Mouse (Mus musculus): ENCODE data around the gene Serpine2. TPM values are rescaled to one million over a fixed set of nuclear protein-coding genes. Genes with fewer than 3 reads are reported as not detected.

Serpine2 gene
- polyA plus RNA-seq, 1 experiment from 2014 or later, result 287 TPM

DNA sequence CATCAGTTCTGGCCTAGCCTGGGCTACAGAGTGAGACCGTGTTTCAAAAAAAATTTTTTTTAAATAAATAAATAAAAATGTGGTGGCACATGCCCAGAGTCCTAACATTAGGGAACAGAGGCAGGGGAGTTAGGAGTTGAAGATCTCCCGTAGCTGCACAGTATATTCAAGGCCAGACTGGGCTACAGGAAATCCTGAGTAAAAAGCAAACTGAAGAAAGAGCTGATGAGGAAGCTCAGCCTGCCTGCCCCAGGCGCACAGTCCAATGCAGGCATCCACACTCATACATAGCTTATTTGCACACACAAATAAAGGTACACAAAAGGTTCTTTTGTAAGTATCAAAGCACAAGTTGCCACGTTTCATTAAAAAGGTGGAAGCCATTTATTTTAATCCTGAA lies 103.4 kb downstream of the Serpine2 start:
- Histone ChIP-seq H3K4me1 (ENCODE audit: control insufficient read depth, insufficient read depth, low read length) (peaks cover 6% of the 10 kb centered on the region; the same call in 1 of the 2 replicates), H3K9me3 (ENCODE audit: control insufficient read depth, low read length) (no peaks in the 10 kb centered on the region), H3K36me3 (ENCODE audit: control insufficient read depth, insufficient read depth, low read length) (no peaks in the 10 kb centered on the region), H3K4me2 (ENCODE audit: low read depth, low read length) (no peak overlapping the region), H3K27ac (replicated peaks; ENCODE audit: low read depth, low read length) (no peak overlapping the region; the same call in 1 of the 2 replicates), H3K27me3 (replicated peaks; ENCODE audit: control insufficient read depth, insufficient read depth, low read length) (no peaks in the 10 kb centered on the region), H3K4me3 (ENCODE audit: low read depth, low read length) (no peak overlapping the region), H3K9ac (ENCODE audit: low read depth, low read length) (no peak overlapping the region)
- ATAC-seq (ENCODE audit: low read depth), result no peak
- 66% methylated on average over 4 of the region's 4 CpGs for WGBS
- DNase-seq (ENCODE audit: low spot score), result no peak

- H3K27me3 ChIP-seq (replicated peaks; ENCODE audit: control insufficient read depth, insufficient read depth, low read length), result no peaks in the 10 kb centered on the region
- H3K36me3 ChIP-seq (ENCODE audit: control insufficient read depth, insufficient read depth, low read length), result no peaks in the 10 kb centered on the region
- DNase-seq (ENCODE audit: low spot score) (no peak), ATAC-seq (ENCODE audit: low read depth) (no peak)
- no peak overlapping the region for H3K9ac ChIP-seq (ENCODE audit: low read depth, low read length)
- H3K9me3 ChIP-seq (ENCODE audit: control insufficient read depth, low read length), result no peaks in the 10 kb centered on the region
- H3K27ac ChIP-seq (replicated peaks; ENCODE audit: low read depth, low read length), result no peak overlapping the region
- WGBS, result 63% methylated on average over 7 of the region's 7 CpGs
- H3K4me2 ChIP-seq (ENCODE audit: low read depth, low read length), result no peak overlapping the region
- H3K4me3 ChIP-seq (ENCODE audit: low read depth, low read length), result no peak overlapping the region
- peaks cover 6% of the 10 kb centered on the region; the same call in 1 of the 2 replicates for H3K4me1 ChIP-seq (ENCODE audit: control insufficient read depth, insufficient read depth, low read length)
Observed at GRCm38 (mm10) chr1:79757161-79757560, 103.8 kb downstream of the Serpine2 start.

- no peaks in the 10 kb centered on the region for H3K27me3 ChIP-seq (replicated peaks; ENCODE audit: control insufficient read depth, insufficient read depth, low read length)
- ATAC-seq (ENCODE audit: low read depth) (no peak), DNase-seq (ENCODE audit: low spot score) (no peak)
- H3K4me2 ChIP-seq (ENCODE audit: low read depth, low read length), result no peak overlapping the region
- WGBS, result 88% methylated on average over 5 of the region's 5 CpGs
- no peaks in the 10 kb centered on the region for H3K36me3 ChIP-seq (ENCODE audit: control insufficient read depth, insufficient read depth, low read length)
- no peak overlapping the region for H3K27ac ChIP-seq (replicated peaks; ENCODE audit: low read depth, low read length)
- no peak overlapping the region for H3K4me3 ChIP-seq (ENCODE audit: low read depth, low read length)
- H3K9ac ChIP-seq (ENCODE audit: low read depth, low read length), result no peak overlapping the region
- H3K4me1 ChIP-seq (ENCODE audit: control insufficient read depth, insufficient read depth, low read length), result peaks cover 8% of the 10 kb centered on the region; the same call in 1 of the 2 replicates
- H3K9me3 ChIP-seq (ENCODE audit: control insufficient read depth, low read length), result no peaks in the 10 kb centered on the region
Observed at GRCm38 (mm10) chr1:79756417-79756816, 104.6 kb downstream of the Serpine2 start.

DNA sequence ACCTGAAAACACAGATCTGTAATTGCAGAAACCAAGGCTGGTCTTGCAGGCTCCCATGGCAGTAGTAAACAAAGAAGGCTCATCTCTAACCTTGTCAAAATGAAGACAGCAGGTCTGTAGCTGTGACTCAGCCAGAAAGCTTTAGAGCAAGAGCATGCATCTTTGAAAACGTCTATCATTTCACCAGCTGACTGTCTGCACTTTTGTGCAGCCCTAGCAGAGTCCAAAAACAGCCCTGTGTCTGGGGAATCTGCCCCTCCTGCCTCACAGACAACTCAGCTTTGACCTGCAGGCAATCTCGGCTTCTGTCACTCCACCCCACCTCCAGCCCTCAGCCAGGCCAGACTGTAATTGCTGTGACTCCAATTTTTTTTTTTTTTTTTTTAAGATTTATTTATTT lies 105.6 kb downstream of the Serpine2 start:
- H3K4me3 ChIP-seq (ENCODE audit: low read depth, low read length), result no peak overlapping the region
- DNase-seq (ENCODE audit: low spot score), result no peak
- no peaks in the 10 kb centered on the region for H3K27me3 ChIP-seq (replicated peaks; ENCODE audit: control insufficient read depth, insufficient read depth, low read length)
- WGBS, result 25% methylated on average over 2 of the region's 2 CpGs
- no peak overlapping the region for H3K27ac ChIP-seq (replicated peaks; ENCODE audit: low read depth, low read length)
- peaks cover 2% of the 10 kb centered on the region; the same call in 1 of the 2 replicates for H3K4me1 ChIP-seq (ENCODE audit: control insufficient read depth, insufficient read depth, low read length)
- no peak for ATAC-seq (ENCODE audit: low read depth)
- H3K9ac ChIP-seq (ENCODE audit: low read depth, low read length), result no peak overlapping the region
- no peaks in the 10 kb centered on the region for H3K36me3 ChIP-seq (ENCODE audit: control insufficient read depth, insufficient read depth, low read length)
- H3K9me3 ChIP-seq (ENCODE audit: control insufficient read depth, low read length), result peaks cover 7% of the 10 kb centered on the region; the same call in 1 of the 2 replicates
- no peak overlapping the region for H3K4me2 ChIP-seq (ENCODE audit: low read depth, low read length)

DNA sequence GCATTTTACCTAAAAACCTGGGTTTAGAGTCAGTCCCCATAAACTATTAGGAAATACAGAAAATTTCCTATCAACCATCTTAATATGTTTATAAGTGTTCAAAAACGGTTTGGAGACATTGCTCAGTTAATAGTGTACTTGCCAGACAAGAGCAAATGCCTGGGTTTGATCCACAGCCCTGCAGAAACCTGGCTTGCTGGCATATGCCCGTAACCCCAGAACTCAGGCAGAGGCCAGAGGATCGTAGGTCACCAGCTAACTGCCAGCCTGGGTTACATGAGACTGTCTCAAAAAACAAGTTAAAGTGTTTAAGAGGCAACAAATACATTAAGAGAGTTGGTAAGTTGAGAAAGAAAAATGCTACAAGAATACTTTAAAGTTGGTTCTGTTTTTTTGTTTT lies 106.0 kb downstream of the Serpine2 start:
- Histone ChIP-seq H3K4me1 (ENCODE audit: control insufficient read depth, insufficient read depth, low read length) (peaks cover 2% of the 10 kb centered on the region; the same call in 1 of the 2 replicates), H3K27me3 (replicated peaks; ENCODE audit: control insufficient read depth, insufficient read depth, low read length) (no peaks in the 10 kb centered on the region), H3K9ac (ENCODE audit: low read depth, low read length) (no peak overlapping the region), H3K27ac (replicated peaks; ENCODE audit: low read depth, low read length) (no peak overlapping the region), H3K4me3 (ENCODE audit: low read depth, low read length) (no peak overlapping the region), H3K36me3 (ENCODE audit: control insufficient read depth, insufficient read depth, low read length) (no peaks in the 10 kb centered on the region), H3K9me3 (ENCODE audit: control insufficient read depth, low read length) (peaks cover 9% of the 10 kb centered on the region; the same call in 1 of the 2 replicates), H3K4me2 (ENCODE audit: low read depth, low read length) (no peak overlapping the region)
- 83% methylated on average over 3 of the region's 3 CpGs for WGBS
- ATAC-seq (ENCODE audit: low read depth) (no peak), DNase-seq (ENCODE audit: low spot score) (no peak)

DNA sequence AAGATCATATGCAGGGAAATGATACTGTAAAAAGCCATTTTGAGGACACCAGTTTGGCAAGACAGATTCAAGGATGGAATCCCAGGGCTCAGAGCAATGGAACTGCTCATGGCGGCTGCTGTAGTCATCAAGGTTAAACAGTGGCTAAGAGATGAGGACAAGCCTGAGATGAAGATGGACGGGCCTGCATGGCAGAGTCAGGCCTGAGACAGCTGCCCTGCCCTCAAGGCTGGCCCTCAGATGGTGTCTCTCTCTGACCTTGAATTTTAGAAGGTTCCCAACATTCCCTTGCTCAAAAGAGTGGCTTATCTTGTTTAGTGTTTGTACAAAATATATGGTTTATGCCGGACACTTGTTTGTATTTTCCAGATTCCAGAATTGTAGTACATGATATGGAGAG lies 107.5 kb downstream of the Serpine2 start:
- Histone ChIP-seq H3K27me3 (replicated peaks; ENCODE audit: control insufficient read depth, insufficient read depth, low read length) (no peaks in the 10 kb centered on the region), H3K9me3 (ENCODE audit: control insufficient read depth, low read length) (peaks cover 9% of the 10 kb centered on the region; the same call in 1 of the 2 replicates), H3K36me3 (ENCODE audit: control insufficient read depth, insufficient read depth, low read length) (no peaks in the 10 kb centered on the region), H3K27ac (replicated peaks; ENCODE audit: low read depth, low read length) (no peak overlapping the region), H3K4me1 (ENCODE audit: control insufficient read depth, insufficient read depth, low read length) (peaks cover 2% of the 10 kb centered on the region; the same call in 1 of the 2 replicates), H3K4me2 (ENCODE audit: low read depth, low read length) (no peak overlapping the region), H3K9ac (ENCODE audit: low read depth, low read length) (no peak overlapping the region), H3K4me3 (ENCODE audit: low read depth, low read length) (no peak overlapping the region)
- ATAC-seq (ENCODE audit: low read depth) (no peak), DNase-seq (ENCODE audit: low spot score) (no peak)
- WGBS, result 88% methylated on average over 3 of the region's 3 CpGs

DNA sequence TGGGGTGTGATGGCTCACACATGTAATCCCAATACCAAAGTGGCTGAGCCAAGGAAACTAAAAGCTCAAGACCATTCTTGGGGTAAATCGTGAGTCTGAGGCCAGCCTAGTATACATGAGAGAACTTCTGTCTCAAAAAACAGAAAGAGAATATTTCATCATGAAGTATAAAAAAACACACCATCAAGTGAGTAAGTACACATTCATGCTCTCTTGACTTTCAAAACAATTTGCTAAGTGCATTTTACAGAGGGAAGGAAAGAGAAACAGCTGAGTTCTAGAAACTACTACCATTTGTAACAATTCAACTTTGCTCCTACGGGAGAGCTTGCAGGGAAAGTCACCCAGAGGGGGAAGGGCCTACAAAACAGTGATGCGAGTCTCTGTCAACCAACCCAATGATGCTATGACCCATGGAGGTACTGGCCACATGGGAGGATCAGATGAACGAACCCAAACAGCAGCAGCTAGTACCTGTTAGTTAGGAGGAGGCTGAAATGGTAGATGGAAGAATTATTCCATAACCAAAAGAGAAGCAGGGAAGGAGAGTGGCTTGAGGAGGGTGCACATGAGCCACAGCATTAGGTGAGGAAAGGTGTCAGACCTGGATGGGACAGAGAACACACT lies 108.2 kb downstream of the Serpine2 start:
- no peaks in the 10 kb centered on the region for H3K36me3 ChIP-seq (ENCODE audit: control insufficient read depth, insufficient read depth, low read length)
- DNase-seq (ENCODE audit: low spot score) (no peak), ATAC-seq (ENCODE audit: low read depth) (no peak)
- H3K4me3 ChIP-seq (ENCODE audit: low read depth, low read length), result no peak overlapping the region
- peaks cover 2% of the 10 kb centered on the region; the same call in 1 of the 2 replicates for H3K4me1 ChIP-seq (ENCODE audit: control insufficient read depth, insufficient read depth, low read length)
- no peaks in the 10 kb centered on the region for H3K27me3 ChIP-seq (replicated peaks; ENCODE audit: control insufficient read depth, insufficient read depth, low read length)
- WGBS, result 77% methylated on average over 4 of the region's 4 CpGs
- H3K9me3 ChIP-seq (ENCODE audit: control insufficient read depth, low read length), result peaks cover 9% of the 10 kb centered on the region; the same call in 1 of the 2 replicates
- no peak overlapping the region for H3K27ac ChIP-seq (replicated peaks; ENCODE audit: low read depth, low read length)
- H3K9ac ChIP-seq (ENCODE audit: low read depth, low read length), result no peak overlapping the region
- H3K4me2 ChIP-seq (ENCODE audit: low read depth, low read length), result no peak overlapping the region

- DNase-seq (ENCODE audit: low spot score) (no peak), ATAC-seq (ENCODE audit: low read depth) (no peak)
- WGBS, result 82% methylated on average over 7 of the region's 7 CpGs
- Histone ChIP-seq H3K27ac (replicated peaks; ENCODE audit: low read depth, low read length) (no peak overlapping the region), H3K4me1 (ENCODE audit: control insufficient read depth, insufficient read depth, low read length) (peaks cover 2% of the 10 kb centered on the region; the same call in 1 of the 2 replicates), H3K9ac (ENCODE audit: low read depth, low read length) (no peak overlapping the region), H3K9me3 (ENCODE audit: control insufficient read depth, low read length) (peaks cover 9% of the 10 kb centered on the region; the same call in 1 of the 2 replicates), H3K4me2 (ENCODE audit: low read depth, low read length) (no peak overlapping the region), H3K4me3 (ENCODE audit: low read depth, low read length) (no peak overlapping the region), H3K27me3 (replicated peaks; ENCODE audit: control insufficient read depth, insufficient read depth, low read length) (no peaks in the 10 kb centered on the region), H3K36me3 (ENCODE audit: control insufficient read depth, insufficient read depth, low read length) (no peaks in the 10 kb centered on the region)
Observed at GRCm38 (mm10) chr1:79752015-79752695, 108.8 kb downstream of the Serpine2 start.
